Mouse (Mus musculus): ENCODE results near the gene Slc5a3. TPM values are rescaled to one million over a fixed set of nuclear protein-coding genes. Genes with fewer than 3 reads are reported as not detected.

Gene Slc5a3
- polyA plus RNA-seq, 1 experiment from 2014 or later, result 9.5 TPM

- ATAC-seq (ENCODE audit: insufficient number of reproducible peaks, low FRiP score, low TSS enrichment, low read depth), result no peak
- Histone ChIP-seq H3K36me3 (ENCODE audit: control insufficient read depth, insufficient read depth, low read length) (no peaks in the 10 kb centered on the region), H3K9ac (ENCODE audit: low read length) (no peak overlapping the region), H3K4me1 (ENCODE audit: control insufficient read depth, insufficient read depth, low read length) (peaks cover 12% of the 10 kb centered on the region), H3K27ac (replicated peaks; ENCODE audit: low read depth, low read length) (no peak overlapping the region), H3K27me3 (ENCODE audit: control insufficient read depth, insufficient read depth, low read length) (no peaks in the 10 kb centered on the region), H3K4me2 (ENCODE audit: low read depth, severe bottlenecking) (no peak overlapping the region), H3K4me3 (ENCODE audit: low read depth, low read length) (no peak overlapping the region), H3K9me3 (ENCODE audit: control insufficient read depth, low read length) (no peaks in the 10 kb centered on the region)
- WGBS, result 76% methylated on average over 9 of the region's 9 CpGs
- DNase-seq (ENCODE audit: low spot score), result no peak
Observed at GRCm38 (mm10) chr16:92103572-92104331, 45.6 kb downstream of the Slc5a3 start.

- no peak overlapping the region for H3K27ac ChIP-seq (replicated peaks; ENCODE audit: low read depth, low read length)
- ATAC-seq (ENCODE audit: insufficient number of reproducible peaks, low FRiP score, low TSS enrichment, low read depth) (no peak), DNase-seq (ENCODE audit: low spot score) (no peak)
- peaks cover 7% of the 10 kb centered on the region for H3K4me1 ChIP-seq (ENCODE audit: control insufficient read depth, insufficient read depth, low read length)
- H3K4me2 ChIP-seq (ENCODE audit: low read depth, severe bottlenecking), result no peak overlapping the region
- H3K9me3 ChIP-seq (ENCODE audit: control insufficient read depth, low read length), result no peaks in the 10 kb centered on the region
- 92% methylated on average over 2 of the region's 2 CpGs for WGBS
- no peak overlapping the region for H3K4me3 ChIP-seq (ENCODE audit: low read depth, low read length)
- H3K27me3 ChIP-seq (ENCODE audit: control insufficient read depth, insufficient read depth, low read length), result no peaks in the 10 kb centered on the region
- H3K36me3 ChIP-seq (ENCODE audit: control insufficient read depth, insufficient read depth, low read length), result no peaks in the 10 kb centered on the region
- H3K9ac ChIP-seq (ENCODE audit: low read length), result no peak overlapping the region
Observed at GRCm38 (mm10) chr16:92104332-92104590, 46.1 kb downstream of the Slc5a3 start.

GRCm38 (mm10) chr16:92104951-92105350 lies 46.8 kb downstream of the Slc5a3 start:
- ATAC-seq (ENCODE audit: insufficient number of reproducible peaks, low FRiP score, low TSS enrichment, low read depth) (no peak), DNase-seq (ENCODE audit: low spot score) (no peak)
- H3K27ac ChIP-seq (replicated peaks; ENCODE audit: low read depth, low read length), result no peak overlapping the region
- no peak overlapping the region for H3K4me2 ChIP-seq (ENCODE audit: low read depth, severe bottlenecking)
- no peak overlapping the region for H3K9ac ChIP-seq (ENCODE audit: low read length)
- no peaks in the 10 kb centered on the region for H3K27me3 ChIP-seq (ENCODE audit: control insufficient read depth, insufficient read depth, low read length)
- no peak overlapping the region for H3K4me3 ChIP-seq (ENCODE audit: low read depth, low read length)
- 89% methylated on average over 2 of the region's 2 CpGs for WGBS
- H3K4me1 ChIP-seq (ENCODE audit: control insufficient read depth, insufficient read depth, low read length), result peaks cover 1% of the 10 kb centered on the region
- H3K9me3 ChIP-seq (ENCODE audit: control insufficient read depth, low read length), result no peaks in the 10 kb centered on the region
- H3K36me3 ChIP-seq (ENCODE audit: control insufficient read depth, insufficient read depth, low read length), result no peaks in the 10 kb centered on the region

GRCm38 (mm10) chr16:92105631-92106030 lies 47.5 kb downstream of the Slc5a3 start:
- Histone ChIP-seq H3K9ac (ENCODE audit: low read length) (no peak overlapping the region), H3K27ac (replicated peaks; ENCODE audit: low read depth, low read length) (no peak overlapping the region), H3K9me3 (ENCODE audit: control insufficient read depth, low read length) (no peaks in the 10 kb centered on the region), H3K27me3 (ENCODE audit: control insufficient read depth, insufficient read depth, low read length) (no peaks in the 10 kb centered on the region), H3K4me3 (ENCODE audit: low read depth, low read length) (no peak overlapping the region), H3K4me2 (ENCODE audit: low read depth, severe bottlenecking) (no peak overlapping the region), H3K4me1 (ENCODE audit: control insufficient read depth, insufficient read depth, low read length) (no peaks in the 10 kb centered on the region), H3K36me3 (ENCODE audit: control insufficient read depth, insufficient read depth, low read length) (no peaks in the 10 kb centered on the region)
- no peak for DNase-seq (ENCODE audit: low spot score)
- 74% methylated on average over 3 of the region's 3 CpGs for WGBS
- ATAC-seq (ENCODE audit: insufficient number of reproducible peaks, low FRiP score, low TSS enrichment, low read depth), result no peak

GRCm38 (mm10) chr16:92107346-92107745 lies 49.2 kb downstream of the Slc5a3 start:
- ATAC-seq (ENCODE audit: insufficient number of reproducible peaks, low FRiP score, low TSS enrichment, low read depth) (no peak), DNase-seq (ENCODE audit: low spot score) (no peak)
- H3K4me2 ChIP-seq (ENCODE audit: low read depth, severe bottlenecking), result no peak overlapping the region
- H3K4me3 ChIP-seq (ENCODE audit: low read depth, low read length), result no peak overlapping the region
- no peak overlapping the region for H3K9ac ChIP-seq (ENCODE audit: low read length)
- no peak overlapping the region for H3K27ac ChIP-seq (replicated peaks; ENCODE audit: low read depth, low read length)
- H3K27me3 ChIP-seq (ENCODE audit: control insufficient read depth, insufficient read depth, low read length), result no peaks in the 10 kb centered on the region
- H3K36me3 ChIP-seq (ENCODE audit: control insufficient read depth, insufficient read depth, low read length), result no peaks in the 10 kb centered on the region
- 92% methylated on average over 5 of the region's 5 CpGs for WGBS
- H3K9me3 ChIP-seq (ENCODE audit: control insufficient read depth, low read length), result no peaks in the 10 kb centered on the region
- H3K4me1 ChIP-seq (ENCODE audit: control insufficient read depth, insufficient read depth, low read length), result no peaks in the 10 kb centered on the region

GRCm38 (mm10) chr16:92114706-92115241 lies 56.7 kb downstream of the Slc5a3 start:
- no peak for ATAC-seq (ENCODE audit: insufficient number of reproducible peaks, low FRiP score, low TSS enrichment, low read depth)
- no peak overlapping the region for H3K4me2 ChIP-seq (ENCODE audit: low read depth, severe bottlenecking)
- H3K9ac ChIP-seq (ENCODE audit: low read length), result no peak overlapping the region
- H3K36me3 ChIP-seq (ENCODE audit: control insufficient read depth, insufficient read depth, low read length), result no peaks in the 10 kb centered on the region
- 0 out of 2 replicates have a peak, but pooled peaks cover 2% of the 10 kb centered on the region for H3K4me1 ChIP-seq (ENCODE audit: control insufficient read depth, insufficient read depth, low read length)
- H3K27ac ChIP-seq (replicated peaks; ENCODE audit: low read depth, low read length), result no peak overlapping the region
- no peaks in the 10 kb centered on the region for H3K27me3 ChIP-seq (ENCODE audit: control insufficient read depth, insufficient read depth, low read length)
- H3K9me3 ChIP-seq (ENCODE audit: control insufficient read depth, low read length), result no peaks in the 10 kb centered on the region
- no peak overlapping the region for H3K4me3 ChIP-seq (ENCODE audit: low read depth, low read length)
- DNase-seq (ENCODE audit: low spot score), result no peak
- 82% methylated on average over 5 of the region's 5 CpGs for WGBS

GRCm38 (mm10) chr16:92115611-92116421 lies 57.7 kb downstream of the Slc5a3 start:
- H3K4me1 ChIP-seq (ENCODE audit: control insufficient read depth, insufficient read depth, low read length), result 0 out of 2 replicates have a peak, but pooled peaks cover 2% of the 10 kb centered on the region
- H3K9ac ChIP-seq (ENCODE audit: low read length), result no peak overlapping the region
- H3K27ac ChIP-seq (replicated peaks; ENCODE audit: low read depth, low read length), result no peak overlapping the region
- no peaks in the 10 kb centered on the region for H3K36me3 ChIP-seq (ENCODE audit: control insufficient read depth, insufficient read depth, low read length)
- WGBS, result 34% methylated on average over 17 of the region's 20 CpGs
- no peaks in the 10 kb centered on the region for H3K9me3 ChIP-seq (ENCODE audit: control insufficient read depth, low read length)
- DNase-seq (ENCODE audit: low spot score) (peak; percentile 40), ATAC-seq (ENCODE audit: insufficient number of reproducible peaks, low FRiP score, low TSS enrichment, low read depth) (no peak)
- no peak overlapping the region for H3K4me2 ChIP-seq (ENCODE audit: low read depth, severe bottlenecking)
- H3K27me3 ChIP-seq (ENCODE audit: control insufficient read depth, insufficient read depth, low read length), result no peaks in the 10 kb centered on the region
- no peak overlapping the region for H3K4me3 ChIP-seq (ENCODE audit: low read depth, low read length)

GRCm38 (mm10) chr16:92117337-92118209 lies 59.5 kb downstream of the Slc5a3 start:
- DNase-seq (ENCODE audit: low spot score) (no peak), ATAC-seq (ENCODE audit: insufficient number of reproducible peaks, low FRiP score, low TSS enrichment, low read depth) (no peak)
- H3K36me3 ChIP-seq (ENCODE audit: control insufficient read depth, insufficient read depth, low read length), result no peaks in the 10 kb centered on the region
- H3K9me3 ChIP-seq (ENCODE audit: control insufficient read depth, low read length), result no peaks in the 10 kb centered on the region
- no peaks in the 10 kb centered on the region for H3K27me3 ChIP-seq (ENCODE audit: control insufficient read depth, insufficient read depth, low read length)
- WGBS, result 61% methylated on average over 9 of the region's 9 CpGs
- H3K4me1 ChIP-seq (ENCODE audit: control insufficient read depth, insufficient read depth, low read length), result 0 out of 2 replicates have a peak, but pooled peaks cover 2% of the 10 kb centered on the region
- H3K4me3 ChIP-seq (ENCODE audit: low read depth, low read length), result no peak overlapping the region
- no peak overlapping the region for H3K27ac ChIP-seq (replicated peaks; ENCODE audit: low read depth, low read length)
- H3K4me2 ChIP-seq (ENCODE audit: low read depth, severe bottlenecking), result no peak overlapping the region
- no peak overlapping the region for H3K9ac ChIP-seq (ENCODE audit: low read length)
